9 mouse cellular contexts compared by ENCODE assay signal in genomic region chr4:58079631-58080030, GRCm38 (mm10).
DNase-seq lines count a peak whose midpoint lies in the region; TF ChIP-seq lines count a peak whose summit lies in the region.
"Had no signal": no experiment of that assay in that cellular context is flagged by ENCODE, and none has a peak within 500 bp of the region (broad histone marks: within the 10 kb centered on the region; RNA-seq: fewer than 3 reads in every experiment).

No protein-coding gene starts in this region.

- TF ChIP-seq CTCF in heart, adult 2 months (IDR thresholded peaks at IDR 0.05) = peak; percentile 99

- no peaks in the 10 kb centered on the region for H3K27me3 ChIP-seq in heart, adult 2 months (ENCODE audit: control insufficient read depth, insufficient read depth, low read length)

- WGBS in heart, adult 2 months = 16% methylated on average over 10 of the region's 10 CpGs

- DNase-seq in heart, adult 2 months = peak; percentile 39 to 54
- DNase-seq in heart, postnatal 25 days (ENCODE audit: low spot score) = no peak
- DNase-seq in adrenal gland, adult 18-20 months (ENCODE audit: low spot score in 2 of 2) = peak; percentile 36 to 61
- DNase-seq in embryo, embryonic 11 days = peak; percentile 71
- peak; percentile 43 to 61 for DNase-seq in heart, postnatal 10 days
- peak; percentile 16 to 52 for DNase-seq in layer of hippocampus, adult 18-20 months (ENCODE audit: low spot score in 2 of 2)
- peak; percentile 52 for DNase-seq in lung, postnatal 25 days (ENCODE audit: low spot score)
- DNase-seq in right cerebral cortex, postnatal 25 days = peak; percentile 37

- H3K36me3 ChIP-seq in heart, adult 2 months (ENCODE audit: control insufficient read depth, insufficient read depth, low read length) = no peaks in the 10 kb centered on the region

- H3K9ac ChIP-seq in heart, adult 2 months (ENCODE audit: low read depth, low read length) = no peak overlapping the region

- intact Hi-C loops in heart, adult 2 months (cut with DNase I) = loop anchor here (2.0 to 5.0 kb wide), 3 partner anchors 122 to 707 kb away; partner anchors contain the start of gene Txn1
- intact Hi-C loops in heart, postnatal 25 days (cut with DNase I) = loop anchor here (5.0 to 10.0 kb wide), 3 partner anchors 122 to 705 kb away; partner anchors contain the start of gene Txn1
- intact Hi-C loops in heart, postnatal 10 days (cut with DNase I) = loop anchor here (1.0 to 5.0 kb wide), 4 partner anchors 122 to 707 kb away; partner anchors contain the start of gene Txn1

- no peak overlapping the region for H3K27ac ChIP-seq in heart, adult 2 months
- H3K27ac ChIP-seq: macrophage had no signal

- no peaks in the 10 kb centered on the region for H3K79me2 ChIP-seq in heart, adult 2 months (replicated peaks; ENCODE audit: control insufficient read depth, insufficient read depth, low read length)

- TF ChIP-seq EP300 in heart, adult 2 months (IDR thresholded peaks at IDR 0.05; ENCODE audit: insufficient read depth, low read depth, low read length) = no peak

- no peak for TF ChIP-seq POLR2A in heart, adult 2 months (IDR thresholded peaks at IDR 0.05; ENCODE audit: insufficient read depth, low read depth, low read length)

- no peak overlapping the region for H3K4me3 ChIP-seq in heart, adult 2 months

- H3K4me1 ChIP-seq in heart, adult 2 months (ENCODE audit: control insufficient read depth, insufficient read depth, low read length) = no peaks in the 10 kb centered on the region; the same call in none of the 2 replicates
